Mouse (Mus musculus) adipocyte (in vitro differentiated cells): Measurements from ENCODE around the gene Tmx4.

ENCODE experiments used
- DNase-seq: peaks from one replicate; pipeline ENCODE4 v3.0.0-alpha.2; 2016; ENCODE audit warnings: low spot score

Gene Tmx4

DNA sequence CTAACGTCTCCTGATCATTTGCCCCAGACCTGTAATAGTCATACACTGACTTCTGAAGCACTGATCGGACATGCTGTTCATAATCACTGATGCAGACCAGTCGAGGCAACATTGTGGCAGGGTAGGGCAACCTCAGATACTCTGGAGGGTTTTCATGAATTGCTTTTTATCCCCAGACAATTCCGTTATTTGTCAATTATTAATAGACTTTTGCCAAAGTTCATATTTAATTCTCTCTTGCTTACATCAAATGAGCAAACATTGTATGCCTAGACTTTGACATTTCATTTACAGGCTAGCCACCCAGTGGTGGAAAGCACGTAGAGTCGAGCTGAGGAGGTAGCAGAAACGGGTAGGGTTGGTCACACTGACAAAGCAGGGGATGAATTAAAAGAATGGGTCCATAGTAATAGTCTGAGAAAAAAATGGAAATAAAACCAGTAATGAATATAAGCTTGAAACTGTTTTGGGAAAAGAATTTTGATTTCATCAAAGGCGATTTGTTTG, 89.7 kb downstream of the Tmx4 start, which contains the start of gene Hao1:
Gene Hao1 (minus strand): TSS at position 148 of the 507 bp plus-strand sequence.
- DNase-seq: no peak

- no peak for DNase-seq
Observed at GRCm38 (mm10) chr2:134552358-134552757, 91.6 kb downstream of the Tmx4 start.

GRCm38 (mm10) chr2:134549770-134550169, 94.2 kb downstream of the Tmx4 start:
- peak; percentile 89 for DNase-seq

DNA sequence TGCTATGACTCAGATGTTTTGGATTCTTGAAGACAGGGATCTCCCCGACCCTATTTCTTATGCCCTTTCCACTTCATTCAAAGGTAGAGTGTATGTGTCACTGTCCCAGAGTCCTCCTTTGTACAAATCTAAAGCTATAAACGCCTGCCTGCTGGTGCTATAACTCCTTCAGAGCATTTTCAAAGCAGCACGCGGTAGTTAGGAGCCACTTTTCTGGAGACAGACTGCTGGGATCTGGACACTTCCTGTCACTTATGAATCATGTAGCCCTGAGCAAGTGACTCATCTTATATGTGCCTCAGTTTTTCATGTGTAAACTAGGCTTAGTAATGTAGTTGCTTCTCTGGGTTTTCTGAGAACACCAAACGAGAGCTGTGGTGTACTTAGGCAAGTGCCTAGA, 98.8 kb downstream of the Tmx4 start:
- no peak for DNase-seq

- no peak for DNase-seq
Observed at GRCm38 (mm10) chr2:134544321-134545065, 99.5 kb downstream of the Tmx4 start.
